Mouse (Mus musculus) heart, postnatal 0 days (tissue): ENCODE measurements around the gene Pkn2. TPM values are rescaled to one million over a fixed set of nuclear protein-coding genes. Genes with fewer than 3 reads are reported as not detected.

ENCODE experiments used
- ATAC-seq: fragments of 200-750 bp; cut with Nextera tagmentation; 2 replicates; pipeline ENCODE4 v1.8.0; 2017; ENCODE audit warnings: low read depth, moderate number of reproducible peaks, moderate library complexity; ENCODE audit not compliant: insufficient read depth
- DNase-seq: peaks from one replicate; pipeline ENCODE4 v3.0.0-alpha.2; 2016; ENCODE audit warnings: low spot score
- H3K27ac ChIP-seq: fragments of 300-500 bp; sonication (generic); 2 replicates; pipeline ENCODE4 v1.5.1; 2014; ENCODE audit warnings: low read depth, mild to moderate bottlenecking
- H3K27me3 ChIP-seq: fragments of 300-500 bp; sonication (generic); 2 replicates; pipeline ENCODE4 v1.6.1; 2014; ENCODE audit warnings: low read length, mixed read lengths; ENCODE audit not compliant: control insufficient read depth, insufficient read depth
- H3K36me3 ChIP-seq: fragments of 300-500 bp; sonication (generic); replicated peaks from 2 replicates; pipeline ENCODE4 v1.6.1; 2014; ENCODE audit warnings: low read length, mixed read lengths; ENCODE audit not compliant: control insufficient read depth, insufficient read depth
- H3K4me1 ChIP-seq: fragments of 300-500 bp; sonication (generic); 2 replicates; pipeline ENCODE4 v1.6.1; 2014; ENCODE audit warnings: antibody characterized with exemption; ENCODE audit not compliant: control insufficient read depth, insufficient read depth
- H3K4me2 ChIP-seq: fragments of 300-500 bp; sonication (generic); 2 replicates; pipeline ENCODE4 v1.6.1; 2014; ENCODE audit warnings: low read depth, mild to moderate bottlenecking, low read length, moderate library complexity
- H3K4me3 ChIP-seq: fragments of 300-500 bp; sonication (generic); 2 replicates; pipeline ENCODE4 v1.5.1; 2014; ENCODE audit warnings: low read depth, low read length
- H3K9ac ChIP-seq: fragments of 300-500 bp; sonication (generic); replicated peaks from 2 replicates; pipeline ENCODE4 v1.6.1; 2014; ENCODE audit warnings: low read depth, low read length, mixed read lengths
- H3K9me3 ChIP-seq: fragments of 300-500 bp; sonication (generic); replicated peaks from 2 replicates; pipeline ENCODE4 v1.6.1; 2016; ENCODE audit warnings: low read length; ENCODE audit not compliant: control insufficient read depth
- CTCF ChIP-seq: IDR thresholded peaks from 2 replicates; pipeline ENCODE4 v1.5.1; 2016; ENCODE audit warnings: antibody characterized with exemption, control low read depth, low read depth
- EP300 ChIP-seq: IDR thresholded peaks from 2 replicates; pipeline ENCODE4 v1.6.1; 2016; ENCODE audit warnings: antibody characterized with exemption, low read depth
- WGBS: fragments of 180-500 bp; shearing (Covaris S2); extraction: QIAGEN DNeasy Blood & Tissue Kit; methylation state at CpG from one replicate; pipeline ENCODE4 v1.1.7; 2014; 5-methylcytosine and 5-hydroxymethylcytosine counted together
- polyA plus RNA-seq: library from polyadenylated mRNA; unstranded; fragments of >200 nt; fragmentation: Nextera tagmentation; extraction: Ambion mirVana; gene quantifications from 2 replicates; pipeline ENCODE4 v1.2.1, GENCODE M21; 2015
- total RNA-seq: library from RNA; depleted of rRNA; stranded (reverse); fragments of >200 nt; gene quantifications from 2 replicates; pipeline ENCODE4 v1.2.3, GENCODE M21; 2014; ENCODE audit warnings: low replicate concordance

Gene Pkn2
- total and polyA plus RNA-seq, 2 experiments from 2014 or later: 30.8 to 56.4 TPM

DNA sequence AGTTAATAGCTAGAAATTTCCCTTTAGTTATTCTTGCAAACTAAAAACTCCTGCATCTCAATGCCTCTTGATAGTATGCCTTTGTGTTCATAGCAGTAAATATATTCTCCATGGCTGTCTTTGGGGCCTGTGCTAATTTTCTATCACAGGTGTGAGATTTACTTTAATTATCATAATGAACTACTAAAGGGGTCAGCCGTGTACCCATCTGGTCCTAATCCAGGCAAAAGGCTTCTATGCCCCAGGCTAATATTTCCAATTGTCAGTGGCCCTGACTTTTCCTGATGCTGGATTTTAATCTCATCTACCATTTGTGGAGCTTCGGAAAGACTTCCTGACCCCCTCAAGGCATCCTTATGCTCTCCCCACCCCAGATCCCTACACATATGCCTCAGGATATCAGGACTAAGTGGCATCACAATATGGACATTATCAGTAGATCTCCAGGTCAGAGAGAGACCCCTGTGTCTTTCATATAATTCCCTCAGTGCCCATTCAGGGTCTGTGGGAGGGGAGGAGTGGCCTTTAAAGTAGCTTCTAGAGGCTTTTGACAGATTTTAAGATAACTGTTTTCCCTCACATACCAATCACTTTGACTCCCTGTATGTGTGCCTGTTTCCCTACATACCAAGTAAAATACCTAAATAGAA lies 95.3 kb downstream of the Pkn2 start:
- peaks cover 68% of the 10 kb centered on the region for H3K36me3 ChIP-seq
- DNase-seq: no peak
- no peaks in the 10 kb centered on the region for H3K4me1 ChIP-seq
- no peaks in the 10 kb centered on the region for H3K27me3 ChIP-seq
- no peak for TF ChIP-seq CTCF
- TF ChIP-seq EP300: no peak
- H3K9me3 ChIP-seq: no peaks in the 10 kb centered on the region
- no peak overlapping the region for H3K4me2 ChIP-seq
- H3K4me3 ChIP-seq: no peak overlapping the region
- H3K27ac ChIP-seq: no peak overlapping the region
- no peak overlapping the region for H3K9ac ChIP-seq
- WGBS: 73% methylated on average over 2 of the region's 2 CpGs
- ATAC-seq: no peak

- Histone ChIP-seq H3K4me3 (no peak overlapping the region), H3K9me3 (no peaks in the 10 kb centered on the region), H3K4me2 (no peak overlapping the region), H3K36me3 (peaks cover 70% of the 10 kb centered on the region), H3K27ac (no peak overlapping the region), H3K4me1 (no peaks in the 10 kb centered on the region), H3K9ac (no peak overlapping the region), H3K27me3 (no peaks in the 10 kb centered on the region)
- no peak for DNase-seq
- whole genome bisulfite sequencing: 40% methylated on average over 3 of the region's 3 CpGs
- no peak for ATAC-seq
- TF ChIP-seq CTCF (no peak), EP300 (no peak)
These were observed 104.6 kb downstream of the Pkn2 start for GRCm38 (mm10) chr3:142777227-142777626.

DNA sequence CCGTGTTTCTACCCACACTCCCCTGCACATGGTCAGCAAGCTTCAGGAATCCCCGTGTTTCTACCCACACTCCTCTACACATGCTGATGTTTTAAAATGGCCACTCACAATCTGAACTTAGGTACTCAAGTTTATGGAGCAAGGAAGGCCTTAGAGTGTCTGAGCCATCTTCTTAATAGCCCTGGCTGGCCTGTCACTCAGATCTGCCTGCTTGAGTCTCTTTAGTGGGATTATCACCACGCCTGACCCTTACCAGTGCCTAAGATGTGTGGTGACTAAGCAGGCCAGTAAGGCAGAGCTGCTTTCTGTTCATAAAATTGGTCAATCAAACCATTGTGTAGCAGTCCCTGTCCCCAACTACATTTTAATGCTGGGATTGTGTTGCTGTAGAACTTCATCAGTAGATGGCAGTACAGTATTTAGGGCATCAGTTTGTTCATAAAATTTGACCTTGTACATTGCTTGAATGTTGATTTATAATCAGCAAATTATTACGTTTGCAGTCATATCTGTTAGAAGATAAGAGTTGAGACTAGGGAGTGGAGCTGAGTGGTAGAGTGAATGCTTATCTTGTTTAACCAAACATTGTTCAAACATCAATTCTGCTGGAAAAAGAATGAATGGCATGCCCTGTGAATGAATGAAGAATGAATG lies 108.1 kb downstream of the Pkn2 start:
- H3K4me3 ChIP-seq: no peak overlapping the region
- no peak overlapping the region for H3K4me2 ChIP-seq
- H3K4me1 ChIP-seq: peaks cover 15% of the 10 kb centered on the region; the same call in 1 of the 2 replicates
- H3K9me3 ChIP-seq: no peaks in the 10 kb centered on the region
- H3K27ac ChIP-seq: no peak overlapping the region
- TF ChIP-seq CTCF: peak; percentile 42; the same call in 1 of the 2 replicates
- TF ChIP-seq EP300: no peak
- DNase-seq (no peak), ATAC-seq (no peak)
- WGBS: 58% methylated on average over 4 of the region's 4 CpGs
- no peaks in the 10 kb centered on the region for H3K27me3 ChIP-seq
- peaks cover 38% of the 10 kb centered on the region for H3K36me3 ChIP-seq
- H3K9ac ChIP-seq: no peak overlapping the region

- ATAC-seq (no peak), DNase-seq (no peak)
- H3K9ac ChIP-seq: no peak overlapping the region
- H3K4me1 ChIP-seq: peaks cover 27% of the 10 kb centered on the region
- H3K27ac ChIP-seq: no peak overlapping the region
- no peak overlapping the region for H3K4me2 ChIP-seq
- H3K27me3 ChIP-seq: no peaks in the 10 kb centered on the region
- no peak overlapping the region for H3K4me3 ChIP-seq
- WGBS: 24% methylated on average over 1 of the region's 1 CpGs
- no peak for TF ChIP-seq EP300
- TF ChIP-seq CTCF: no peak
- H3K36me3 ChIP-seq: peaks cover 18% of the 10 kb centered on the region
- no peaks in the 10 kb centered on the region for H3K9me3 ChIP-seq
These were observed 111.3 kb downstream of the Pkn2 start for GRCm38 (mm10) chr3:142770518-142770917.

DNA sequence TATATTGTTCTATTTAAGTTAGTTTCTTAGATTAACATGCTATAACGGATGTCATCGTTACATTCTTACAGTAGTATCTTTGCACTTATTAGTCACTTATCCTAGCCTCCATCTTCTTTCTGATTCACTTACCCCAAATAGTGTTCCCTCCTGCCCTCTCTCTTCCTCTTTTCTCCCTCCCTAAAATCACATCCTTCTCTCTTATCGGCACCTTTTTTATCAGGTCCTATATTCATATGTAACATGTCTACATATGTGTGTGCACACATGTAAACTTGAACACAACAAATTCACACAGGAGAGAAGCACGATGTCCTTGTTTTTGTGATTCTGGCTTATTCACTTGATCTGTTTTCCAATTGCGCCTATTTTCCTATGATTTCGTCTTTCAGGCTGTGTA lies 113.3 kb downstream of the Pkn2 start:
- no peaks in the 10 kb centered on the region for H3K27me3 ChIP-seq
- no peak overlapping the region for H3K4me3 ChIP-seq
- H3K9ac ChIP-seq: no peak overlapping the region
- H3K4me1 ChIP-seq: peaks cover 34% of the 10 kb centered on the region
- 94% methylated on average over 6 of the region's 6 CpGs for WGBS
- TF ChIP-seq EP300: no peak
- no peak for TF ChIP-seq CTCF
- peaks cover 12% of the 10 kb centered on the region for H3K36me3 ChIP-seq
- no peak overlapping the region for H3K4me2 ChIP-seq
- DNase-seq: no peak
- no peaks in the 10 kb centered on the region for H3K9me3 ChIP-seq
- ATAC-seq: no peak
- no peak overlapping the region for H3K27ac ChIP-seq
